Mouse (Mus musculus): Measurements from ENCODE around the gene Oxt. TPM values are rescaled to one million over a fixed set of nuclear protein-coding genes. Genes with fewer than 3 reads are reported as not detected.

Oxt gene
- not detected in 2 replicates for polyA plus RNA-seq (2011; ENCODE audit: insufficient read depth, insufficient read length, low replicate concordance, missing spikeins)

GRCm38 (mm10) chr2:130575873-130576272 lies at the start of gene Oxt:
TSS of gene Oxt (plus strand) at chr2:130576173.
- no peak within 1 kb of the TSS for H3K27ac ChIP-seq (ENCODE audit: control insufficient read depth, insufficient read depth, low read depth, low read length, poor library complexity)
- TF ChIP-seq CTCF (IDR thresholded peaks at IDR 0.05; ENCODE audit: control insufficient read depth, insufficient read depth, low read length) (no peak), POLR2A (IDR thresholded peaks at IDR 0.05; ENCODE audit: borderline replicate concordance, control insufficient read depth, low read depth, low read length) (no peak)
- no peaks in the 10 kb centered on the region; the same call in 1 of the 2 replicates for H3K4me1 ChIP-seq (ENCODE audit: control insufficient read depth, insufficient read depth, low read length)
- 73% methylated on average over 9 of the region's 9 CpGs for whole genome bisulfite sequencing
- no peak within 1 kb of the TSS for H3K4me3 ChIP-seq (replicated peaks; ENCODE audit: control insufficient read depth, low read depth, low read length)

GRCm38 (mm10) chr2:130528457-130528856 lies 47.5 kb upstream of the Oxt start:
- 89% methylated on average over 6 of the region's 6 CpGs for WGBS
- Histone ChIP-seq H3K27ac (ENCODE audit: control insufficient read depth, insufficient read depth, low read depth, low read length, poor library complexity) (no peak overlapping the region), H3K4me1 (ENCODE audit: control insufficient read depth, insufficient read depth, low read length) (no peaks in the 10 kb centered on the region), H3K4me3 (replicated peaks; ENCODE audit: control insufficient read depth, low read depth, low read length) (no peak overlapping the region)
- TF ChIP-seq POLR2A (IDR thresholded peaks at IDR 0.05; ENCODE audit: borderline replicate concordance, control insufficient read depth, low read depth, low read length), result no peak
- TF ChIP-seq CTCF (IDR thresholded peaks at IDR 0.05; ENCODE audit: control insufficient read depth, insufficient read depth, low read length), result no peak

DNA sequence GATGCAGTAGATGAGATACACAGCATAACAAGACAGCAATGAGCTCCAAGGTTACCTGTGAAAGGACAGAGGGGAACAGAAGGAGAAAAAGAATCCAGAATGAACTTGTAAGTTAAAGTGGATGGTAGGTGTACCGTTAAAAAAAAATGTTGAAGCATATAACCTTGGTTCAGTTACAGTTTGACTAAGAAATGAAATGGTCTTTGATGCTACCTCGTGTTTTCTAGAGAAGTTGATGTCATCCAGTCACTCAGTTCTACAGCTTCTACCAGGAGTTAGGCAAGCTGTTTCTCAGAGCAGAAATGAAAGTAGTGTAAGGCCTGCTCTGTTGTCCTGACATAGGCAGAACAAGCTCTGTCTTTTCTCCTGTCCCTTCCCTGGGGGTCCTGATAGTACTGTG lies 46.7 kb upstream of the Oxt start:
- no peak overlapping the region for H3K27ac ChIP-seq (ENCODE audit: control insufficient read depth, insufficient read depth, low read depth, low read length, poor library complexity)
- whole genome bisulfite sequencing, result 72% methylated on average over 2 of the region's 2 CpGs
- TF ChIP-seq CTCF (IDR thresholded peaks at IDR 0.05; ENCODE audit: control insufficient read depth, insufficient read depth, low read length) (no peak), POLR2A (IDR thresholded peaks at IDR 0.05; ENCODE audit: borderline replicate concordance, control insufficient read depth, low read depth, low read length) (no peak)
- H3K4me1 ChIP-seq (ENCODE audit: control insufficient read depth, insufficient read depth, low read length), result no peaks in the 10 kb centered on the region
- no peak overlapping the region for H3K4me3 ChIP-seq (replicated peaks; ENCODE audit: control insufficient read depth, low read depth, low read length)

- WGBS, result 89% methylated on average over 7 of the region's 7 CpGs
- no peak overlapping the region for H3K27ac ChIP-seq (ENCODE audit: control insufficient read depth, insufficient read depth, low read depth, low read length, poor library complexity)
- TF ChIP-seq CTCF (IDR thresholded peaks at IDR 0.05; ENCODE audit: control insufficient read depth, insufficient read depth, low read length), result no peak
- no peak for TF ChIP-seq POLR2A (IDR thresholded peaks at IDR 0.05; ENCODE audit: borderline replicate concordance, control insufficient read depth, low read depth, low read length)
- no peak overlapping the region for H3K4me3 ChIP-seq (replicated peaks; ENCODE audit: control insufficient read depth, low read depth, low read length)
- no peaks in the 10 kb centered on the region for H3K4me1 ChIP-seq (ENCODE audit: control insufficient read depth, insufficient read depth, low read length)
Measured at GRCm38 (mm10) chr2:130529925-130530324, 46.0 kb upstream of the Oxt start.

- H3K27ac ChIP-seq (ENCODE audit: control insufficient read depth, insufficient read depth, low read depth, low read length, poor library complexity), result no peak overlapping the region
- no peak overlapping the region for H3K4me3 ChIP-seq (replicated peaks; ENCODE audit: control insufficient read depth, low read depth, low read length)
- no peaks in the 10 kb centered on the region for H3K4me1 ChIP-seq (ENCODE audit: control insufficient read depth, insufficient read depth, low read length)
- 54% methylated on average over 2 of the region's 2 CpGs for WGBS
- TF ChIP-seq POLR2A (IDR thresholded peaks at IDR 0.05; ENCODE audit: borderline replicate concordance, control insufficient read depth, low read depth, low read length), result no peak
- TF ChIP-seq CTCF (IDR thresholded peaks at IDR 0.05; ENCODE audit: control insufficient read depth, insufficient read depth, low read length), result no peak
Measured at GRCm38 (mm10) chr2:130532201-130532600, 43.8 kb upstream of the Oxt start.

- Histone ChIP-seq H3K4me3 (replicated peaks; ENCODE audit: control insufficient read depth, low read depth, low read length) (no peak overlapping the region), H3K27ac (ENCODE audit: control insufficient read depth, insufficient read depth, low read depth, low read length, poor library complexity) (no peak overlapping the region), H3K4me1 (ENCODE audit: control insufficient read depth, insufficient read depth, low read length) (peaks cover 5% of the 10 kb centered on the region)
- TF ChIP-seq POLR2A (IDR thresholded peaks at IDR 0.05; ENCODE audit: borderline replicate concordance, control insufficient read depth, low read depth, low read length) (no peak), CTCF (IDR thresholded peaks at IDR 0.05; ENCODE audit: control insufficient read depth, insufficient read depth, low read length) (no peak)
- WGBS, result 56% methylated on average over 6 of the region's 6 CpGs
Measured at GRCm38 (mm10) chr2:130535017-130535416, 41.0 kb upstream of the Oxt start.

DNA sequence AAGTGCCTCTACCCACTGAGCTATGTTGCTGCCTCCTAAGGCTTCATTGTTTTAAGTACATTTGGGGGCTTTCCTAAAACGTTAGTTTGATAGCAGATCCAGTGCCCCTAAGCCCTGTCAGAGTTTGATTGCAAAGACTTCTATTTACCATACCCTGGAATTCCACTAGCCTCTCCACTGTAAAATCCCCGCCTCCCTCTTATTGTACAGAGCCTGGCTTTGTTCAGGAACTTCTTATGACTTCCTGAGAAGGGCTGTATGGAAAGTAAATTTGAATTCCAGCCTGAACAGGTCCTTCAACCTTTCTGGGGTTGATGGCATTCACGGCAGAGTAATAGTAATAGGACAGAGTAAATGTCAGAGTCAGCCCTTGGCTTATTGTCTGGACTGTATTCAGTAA lies 39.1 kb upstream of the Oxt start:
- Histone ChIP-seq H3K4me3 (replicated peaks; ENCODE audit: control insufficient read depth, low read depth, low read length) (no peak overlapping the region), H3K4me1 (ENCODE audit: control insufficient read depth, insufficient read depth, low read length) (peaks cover 10% of the 10 kb centered on the region), H3K27ac (ENCODE audit: control insufficient read depth, insufficient read depth, low read depth, low read length, poor library complexity) (no peak overlapping the region)
- TF ChIP-seq POLR2A (IDR thresholded peaks at IDR 0.05; ENCODE audit: borderline replicate concordance, control insufficient read depth, low read depth, low read length) (no peak), CTCF (IDR thresholded peaks at IDR 0.05; ENCODE audit: control insufficient read depth, insufficient read depth, low read length) (no peak)
- WGBS, result 90% methylated on average over 3 of the region's 3 CpGs

GRCm38 (mm10) chr2:130538876-130539546 lies 37.0 kb upstream of the Oxt start:
- WGBS, result 50% methylated on average over 8 of the region's 8 CpGs
- Histone ChIP-seq H3K27ac (ENCODE audit: control insufficient read depth, insufficient read depth, low read depth, low read length, poor library complexity) (peak overlapping the region; percentile 54; the same call in 1 of the 2 replicates), H3K4me1 (ENCODE audit: control insufficient read depth, insufficient read depth, low read length) (peaks cover 10% of the 10 kb centered on the region), H3K4me3 (replicated peaks; ENCODE audit: control insufficient read depth, low read depth, low read length) (no peak overlapping the region)
- TF ChIP-seq POLR2A (IDR thresholded peaks at IDR 0.05; ENCODE audit: borderline replicate concordance, control insufficient read depth, low read depth, low read length) (no peak), CTCF (IDR thresholded peaks at IDR 0.05; ENCODE audit: control insufficient read depth, insufficient read depth, low read length) (no peak)

All from bone marrow, adult 2 months (tissue).